Mouse (Mus musculus) ES-Bruce4 (cell line): ENCODE results near the gene Cyp4a12b.
"Not testable (repeated sequence)": the region's sequence is repeated elsewhere in the genome, so short reads cannot be mapped to it uniquely, and the experiment has no call there.

Experiments
- CTCF ChIP-seq: IDR thresholded peaks from one replicate; pipeline ENCODE4 v1.8.1; 2011; ENCODE audit warnings: low read depth, low read length
- EP300 ChIP-seq: IDR thresholded peaks from 2 replicates; pipeline ENCODE4 v1.6.1; 2011; ENCODE audit warnings: low read depth, low read length; ENCODE audit not compliant: insufficient read depth
- POLR2A ChIP-seq: IDR thresholded peaks from one replicate; pipeline ENCODE4 v1.8.1; 2011; ENCODE audit warnings: low read length; ENCODE audit not compliant: insufficient read depth

DNA sequence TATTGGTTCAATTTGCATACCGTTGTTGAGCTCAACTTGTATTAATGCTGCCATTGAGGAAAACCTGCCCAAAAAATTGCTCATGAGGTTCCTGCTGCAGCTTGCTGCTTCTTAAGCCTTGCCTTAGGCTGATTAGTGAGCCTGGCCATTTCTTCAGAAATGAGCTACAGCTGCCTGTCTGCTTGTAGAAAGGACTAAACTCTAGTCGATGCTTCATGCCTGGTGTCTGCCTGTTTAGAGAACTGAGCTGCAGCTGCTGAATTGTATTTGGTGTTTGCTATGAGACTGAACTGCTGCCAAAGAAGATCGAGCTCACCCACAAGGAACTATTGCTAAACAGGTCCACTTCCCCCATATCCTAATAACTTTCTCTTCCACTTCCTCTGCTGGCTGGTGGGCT is 45.8 kb upstream of the Cyp4a12b start:
- TF ChIP-seq CTCF, EP300, POLR2A: not testable (repeated sequence)
